Mouse (Mus musculus) gastrocnemius, postnatal 25 days (tissue): ENCODE results near the gene Ylpm1. TPM values are rescaled to one million over a fixed set of nuclear protein-coding genes. Genes with fewer than 3 reads are reported as not detected.

Source experiments
- DNase-seq: peaks from one replicate; pipeline ENCODE4 v3.0.0; 2022
- total RNA-seq, 2 experiments: library from RNA; stranded (reverse); gene quantifications; 1 replicate in 1 of 2; 2 replicates in 1 of 2; pipeline ENCODE4 v1.2.3; 2021

Gene Ylpm1
- total RNA-seq, 2 experiments from 2014 or later: 15.8 to 16.5 TPM

- no peak for DNase-seq
These were observed 13.7 kb downstream of the Ylpm1 start for GRCm38 (mm10) chr12:85009776-85010175.

DNA sequence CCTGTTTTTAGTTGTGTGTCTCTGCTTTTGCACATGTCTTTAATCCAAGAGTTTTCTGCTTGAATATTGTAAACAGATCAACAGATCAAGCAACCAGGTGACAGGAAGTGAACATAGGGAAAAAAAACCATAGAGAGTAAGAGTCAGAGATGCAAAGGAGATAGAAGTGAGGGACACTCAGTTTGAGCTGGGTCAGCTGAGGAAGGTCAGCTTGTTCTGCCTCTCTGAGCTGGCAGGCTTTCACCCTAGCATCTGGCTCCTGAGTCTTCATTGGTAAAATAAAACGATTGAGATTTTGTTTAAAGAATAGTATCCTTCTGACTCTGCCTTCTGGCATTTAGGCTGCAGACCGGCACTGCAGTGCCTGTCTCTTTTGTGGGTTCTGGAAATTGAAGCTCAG is 14.4 kb downstream of the Ylpm1 start:
- DNase-seq: no peak

DNA sequence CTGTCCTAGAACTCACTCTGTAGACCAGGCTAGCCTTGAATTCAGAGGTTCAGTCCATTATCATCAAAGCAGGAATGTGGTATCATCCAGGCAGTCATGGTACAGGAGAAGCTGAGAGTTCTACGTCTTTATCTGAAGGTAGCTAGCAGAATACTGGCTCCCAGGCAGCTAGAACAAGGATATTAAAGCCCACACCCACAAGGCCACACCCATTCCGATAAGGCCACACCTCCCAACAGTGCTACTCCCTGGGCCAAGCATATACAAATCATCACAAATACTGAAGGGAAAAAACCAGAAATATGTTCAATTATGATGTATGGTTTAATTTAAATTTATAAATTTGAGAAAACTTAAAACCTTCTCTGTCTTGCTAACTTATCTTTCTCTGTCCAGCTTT is 16.1 kb downstream of the Ylpm1 start:
- no peak for DNase-seq

DNA sequence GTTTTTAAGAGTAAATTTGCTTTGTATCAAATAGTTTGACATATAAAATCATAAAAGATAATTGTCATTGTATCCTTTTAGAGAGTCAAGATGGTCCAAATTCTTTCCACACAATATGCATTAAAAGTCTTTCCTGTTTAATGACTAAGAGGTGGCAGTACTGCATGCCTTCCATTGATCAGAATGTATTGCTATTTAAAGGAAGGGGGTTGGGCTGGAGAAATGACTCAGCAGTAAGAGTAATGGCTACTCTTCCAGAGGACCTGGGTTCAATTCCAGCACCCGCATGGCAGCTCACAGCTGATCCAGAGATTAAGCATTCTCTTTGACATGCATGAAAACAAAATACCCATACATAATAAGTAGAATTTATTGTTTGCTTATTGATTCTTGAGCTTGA is 25.9 kb downstream of the Ylpm1 start:
- no peak for DNase-seq

GRCm38 (mm10) chr12:85032710-85033109 is 36.6 kb downstream of the Ylpm1 start:
- DNase-seq: no peak

GRCm38 (mm10) chr12:85051218-85051617 is 55.1 kb downstream of the Ylpm1 start:
- DNase-seq: no peak

- no peak for DNase-seq
These were observed 74.9 kb downstream of the Ylpm1 start for GRCm38 (mm10) chr12:85071043-85071442.

DNA sequence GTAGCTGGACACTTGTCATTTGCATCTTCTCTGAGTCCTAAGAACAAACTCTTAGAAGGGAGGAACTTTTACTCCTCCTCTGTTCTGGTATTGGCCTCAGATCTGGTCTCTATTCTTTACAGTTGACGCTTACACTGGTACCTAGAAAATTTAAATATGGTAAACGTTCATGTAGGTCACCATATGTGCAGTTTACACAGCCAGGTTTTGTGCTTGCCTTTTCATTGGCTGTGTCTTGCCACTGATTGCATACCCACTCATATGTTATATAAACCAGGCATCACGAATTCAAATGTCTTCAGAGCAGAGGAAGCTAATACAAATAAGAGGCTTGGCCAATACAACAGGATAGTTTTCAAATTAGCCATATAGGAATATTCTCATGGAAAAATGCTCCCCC is 81.0 kb downstream of the Ylpm1 start:
- DNase-seq: no peak

GRCm38 (mm10) chr12:85084257-85084656 is 88.1 kb downstream of the Ylpm1 start:
- DNase-seq: no peak

DNA sequence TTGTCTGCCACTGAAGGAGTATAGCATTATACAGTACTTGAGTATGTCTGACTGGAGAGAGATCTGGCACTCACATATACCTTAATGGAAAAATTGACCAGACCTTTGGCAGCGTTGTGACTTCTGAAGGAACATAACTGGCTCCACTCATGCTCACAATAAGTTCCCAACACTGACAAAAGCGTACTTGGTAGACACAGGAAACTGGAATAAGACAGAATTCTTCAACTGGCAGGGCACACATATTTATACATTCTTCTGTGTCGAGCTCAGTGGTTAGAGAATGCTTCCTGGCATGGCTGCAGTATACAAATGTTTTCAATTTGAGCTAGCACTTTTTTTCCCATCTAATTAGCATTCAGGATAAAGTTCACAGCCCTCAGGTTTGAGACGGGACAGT is 88.8 kb downstream of the Ylpm1 start:
- no peak for DNase-seq

DNA sequence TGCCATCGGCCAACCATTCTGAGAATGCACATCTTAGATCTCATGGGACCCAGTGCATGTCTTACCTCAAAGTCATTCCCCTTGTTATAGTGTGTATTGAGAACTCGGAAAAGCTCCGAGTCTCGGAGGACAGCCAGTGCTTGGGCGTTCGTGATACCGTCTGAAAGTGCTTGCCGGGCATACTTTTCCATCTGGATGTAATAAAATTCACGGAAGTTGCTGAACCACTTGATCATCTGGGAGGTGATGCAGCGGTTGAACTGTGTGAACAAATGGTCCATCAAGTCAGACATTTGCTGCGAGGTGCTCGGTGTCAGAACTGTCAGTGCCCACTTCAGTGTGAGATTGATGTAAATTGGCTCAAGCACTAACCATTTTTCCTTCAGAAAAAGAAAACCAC is 91.7 kb downstream of the Ylpm1 start:
- DNase-seq: no peak

DNA sequence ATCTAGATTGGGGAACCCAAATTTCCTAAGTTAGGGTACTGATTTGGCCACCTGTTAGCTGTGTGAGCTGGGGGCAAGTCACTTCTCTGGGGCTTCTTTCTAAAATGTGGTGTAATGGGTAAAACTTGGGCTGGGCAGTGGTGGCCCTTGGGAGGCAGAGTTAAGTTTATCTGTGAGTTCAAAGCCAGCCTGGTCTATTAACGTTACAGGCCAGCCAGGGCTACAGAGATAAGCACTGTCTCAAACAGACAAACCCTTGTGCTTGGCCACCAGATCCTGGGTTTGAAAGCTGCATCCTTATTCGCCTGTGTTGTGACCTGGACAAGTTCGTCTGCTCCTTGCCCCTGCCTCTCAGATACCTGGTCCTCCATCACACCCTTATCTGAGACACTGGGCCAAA is 95.1 kb downstream of the Ylpm1 start:
- no peak for DNase-seq

DNA sequence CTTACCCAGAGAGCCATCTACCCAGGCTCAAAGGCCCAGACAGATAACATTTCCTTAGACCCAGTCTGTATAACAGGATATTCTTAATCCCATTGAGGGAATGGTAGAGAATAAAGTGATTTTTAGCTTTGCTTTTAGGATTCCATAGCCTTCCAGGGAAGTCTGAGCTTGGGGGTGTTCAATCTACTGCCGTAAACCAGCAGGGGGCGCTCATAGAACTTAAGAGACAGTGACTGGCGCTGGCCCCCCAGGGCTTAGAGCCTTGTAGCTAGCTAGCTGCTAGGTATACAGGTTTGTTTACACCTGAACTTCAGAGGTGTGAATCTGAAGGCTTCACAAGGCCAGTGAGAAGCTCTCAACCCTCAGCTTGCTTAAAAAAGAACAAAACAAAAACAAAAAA is 96.1 kb downstream of the Ylpm1 start:
- DNase-seq: no peak

- DNase-seq: peak; percentile 70
These were observed 97.9 kb downstream of the Ylpm1 start for GRCm38 (mm10) chr12:85094010-85094409.

DNA sequence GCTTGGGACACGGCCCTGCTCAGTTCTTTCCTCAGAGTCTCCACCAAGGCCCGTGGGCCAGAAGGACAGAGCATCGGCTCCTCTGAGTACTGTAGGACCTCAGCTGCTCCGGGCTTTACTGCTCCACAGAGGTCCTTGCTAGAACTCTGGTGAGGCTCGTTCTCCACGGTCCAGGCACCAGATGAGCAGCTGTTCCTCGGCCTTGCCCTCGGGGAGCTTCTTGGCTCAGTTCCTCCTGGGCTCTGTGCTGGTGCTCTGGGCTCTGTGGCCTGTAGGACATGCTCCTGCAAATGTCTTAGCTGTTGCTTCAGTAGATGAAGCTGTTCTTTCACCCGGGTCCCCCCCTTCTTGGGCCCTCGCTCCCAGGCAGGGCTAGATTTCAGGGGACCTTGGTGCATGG is 98.6 kb downstream of the Ylpm1 start:
- DNase-seq: peak; percentile 78

DNA sequence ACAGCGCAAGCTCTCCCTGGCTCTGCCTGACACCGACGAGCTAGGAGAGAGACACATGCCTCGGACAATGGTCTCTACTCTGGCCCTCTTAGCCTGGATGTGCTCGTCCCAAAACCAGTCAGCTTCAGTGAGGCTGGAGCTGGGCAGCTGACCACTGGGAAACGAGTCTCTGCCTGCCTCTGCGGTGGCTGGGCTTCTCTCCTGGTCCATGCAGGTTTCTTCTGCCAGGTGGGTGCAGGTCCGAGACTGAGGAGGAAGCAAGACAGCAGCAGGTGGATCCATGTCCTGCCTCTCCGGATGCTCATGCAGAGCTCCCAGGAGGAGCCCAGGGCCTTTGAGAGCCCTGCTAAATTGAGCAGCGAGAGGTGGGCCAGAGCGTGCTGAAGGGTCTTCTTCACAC is 99.0 kb downstream of the Ylpm1 start:
- DNase-seq: no peak

DNA sequence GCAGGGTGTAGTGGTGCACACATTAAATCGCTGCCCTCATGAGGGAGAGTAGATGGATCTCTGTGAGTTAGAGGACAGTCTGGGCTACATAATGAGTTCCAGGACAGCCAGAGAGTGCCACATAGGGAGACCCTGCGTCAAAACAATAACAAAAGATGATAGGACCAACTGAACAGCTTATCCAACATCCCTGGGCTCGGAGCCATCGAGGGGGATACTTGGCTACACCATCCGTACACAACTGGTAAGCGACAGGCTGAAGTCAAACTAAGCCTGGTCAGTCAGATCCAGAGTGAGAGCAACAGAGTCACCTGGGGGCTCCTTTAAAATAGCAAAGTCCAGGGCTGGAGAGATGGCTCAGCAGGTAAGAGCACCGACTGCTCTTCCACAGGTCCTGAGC is 99.7 kb downstream of the Ylpm1 start:
- DNase-seq: no peak

- no peak for DNase-seq
These were observed 104.9 kb downstream of the Ylpm1 start for GRCm38 (mm10) chr12:85101001-85101400.

GRCm38 (mm10) chr12:85101521-85102106 is 105.5 kb downstream of the Ylpm1 start:
- no peak for DNase-seq

DNA sequence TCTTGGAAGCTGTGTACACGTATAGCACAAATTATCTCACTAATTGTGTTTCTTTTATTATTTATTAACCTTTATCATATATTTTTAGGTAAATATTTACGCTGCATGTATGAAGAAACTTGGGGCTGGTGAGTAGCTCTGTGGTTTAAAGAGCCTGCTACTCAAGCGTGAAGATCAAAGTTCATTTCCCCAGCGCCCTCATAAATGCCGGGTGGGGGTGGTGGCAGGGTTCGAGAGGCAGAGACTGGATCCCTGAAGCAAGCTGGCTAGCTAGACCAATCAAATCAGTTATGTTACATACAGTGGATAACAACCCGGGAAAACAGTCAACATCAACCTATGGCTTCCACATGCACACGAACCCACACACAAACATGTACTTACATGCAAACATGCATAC is 107.0 kb downstream of the Ylpm1 start:
- no peak for DNase-seq

DNA sequence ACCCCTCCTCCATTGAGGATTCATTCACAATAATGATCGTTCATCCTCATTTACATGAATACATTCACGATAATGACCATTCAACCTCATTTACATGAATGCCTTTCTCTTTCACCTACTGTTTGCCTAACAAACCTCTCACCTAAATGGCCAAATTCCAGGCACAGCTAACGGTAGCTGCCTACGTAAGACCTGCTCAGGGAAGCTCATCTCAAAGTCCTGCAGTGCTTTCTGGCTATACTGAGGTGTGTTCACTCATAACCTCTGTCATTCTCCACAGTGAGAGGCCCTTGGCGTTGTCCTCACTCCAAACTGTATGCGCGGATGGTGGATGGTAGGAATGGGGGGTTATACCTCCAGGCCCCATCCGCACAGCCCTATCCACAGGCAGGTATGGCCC is 108.7 kb downstream of the Ylpm1 start:
- DNase-seq: no peak

DNA sequence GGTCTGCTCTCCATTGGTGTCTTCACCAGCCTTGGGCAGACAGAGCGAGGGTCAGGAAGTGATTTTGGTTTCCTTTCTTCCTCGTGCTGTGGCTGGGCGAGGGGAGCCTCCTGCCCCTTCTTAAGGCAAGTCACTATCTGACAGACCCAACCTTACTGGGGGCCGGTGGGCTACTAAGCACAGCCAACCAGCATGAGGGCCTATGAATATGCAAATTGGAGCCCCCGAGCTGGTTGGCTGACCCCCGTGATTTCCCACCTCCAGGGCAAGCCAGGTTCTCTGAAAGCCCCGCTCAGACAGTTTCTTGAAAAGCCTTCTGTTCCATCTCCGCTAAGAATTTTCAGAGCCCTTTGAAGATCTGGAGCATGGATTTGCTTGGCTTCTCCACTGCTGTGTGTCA is 110.2 kb downstream of the Ylpm1 start:
- no peak for DNase-seq

- no peak for DNase-seq
These were observed 112.5 kb downstream of the Ylpm1 start for GRCm38 (mm10) chr12:85108643-85109042.

GRCm38 (mm10) chr12:85109426-85109825 is 113.3 kb downstream of the Ylpm1 start:
- no peak for DNase-seq
